Mouse (Mus musculus) macrophage (primary cell): ENCODE measurements around the gene Plxna1. TPM values are rescaled to one million over a fixed set of nuclear protein-coding genes. Genes with fewer than 3 reads are reported as not detected.

Experiments
- H3K27ac ChIP-seq: fragments of 350-480 bp; formaldehyde crosslinking; 2 replicates; pipeline ENCODE4 v1.9.0; 2021
- H3K36me3 ChIP-seq: fragments of 350-480 bp; formaldehyde crosslinking; 2 replicates; pipeline ENCODE4 v1.9.0; 2021; ENCODE audit errors: inconsistent target
- H3K4me3 ChIP-seq: fragments of 350-480 bp; formaldehyde crosslinking; 2 replicates; pipeline ENCODE4 v1.9.0; 2021; ENCODE audit errors: inconsistent target
- H3K79me2 ChIP-seq: fragments of 350-480 bp; formaldehyde crosslinking; 2 replicates; pipeline ENCODE4 v1.9.0; 2021; ENCODE audit errors: inconsistent target
- whole genome bisulfite sequencing: methylation state at CpG from one replicate; pipeline ENCODE4 v1.1.7; 2026; ENCODE audit warnings: inconsistent platforms; ENCODE audit not compliant: missing documents; 5-methylcytosine and 5-hydroxymethylcytosine counted together
- polyA plus RNA-seq: library from polyadenylated mRNA; stranded (reverse); fragments of 250-400 nt; gene quantifications from 3 replicates; pipeline ENCODE4 v1.2.4, GENCODE M21; 2018; ENCODE audit warnings: inconsistent platforms

Gene Plxna1
- polyA plus RNA-seq, 1 experiment from 2014 or later = 104 TPM

- Histone ChIP-seq H3K36me3 (peaks cover 100% of the 10 kb centered on the region), H3K79me2 (no peaks in the 10 kb centered on the region), H3K4me3 (no peak overlapping the region), H3K27ac (no peak overlapping the region)
- 91% methylated on average over 10 of the region's 10 CpGs for WGBS
Observed at GRCm38 (mm10) chr6:89330957-89331356, 31.5 kb downstream of the Plxna1 start.

- Histone ChIP-seq H3K79me2 (no peaks in the 10 kb centered on the region), H3K36me3 (peaks cover 100% of the 10 kb centered on the region), H3K27ac (no peak overlapping the region), H3K4me3 (no peak overlapping the region)
- whole genome bisulfite sequencing = 95% methylated on average over 4 of the region's 4 CpGs
Observed at GRCm38 (mm10) chr6:89328634-89329033, 33.8 kb downstream of the Plxna1 start.

GRCm38 (mm10) chr6:89327746-89328491 is 34.5 kb downstream of the Plxna1 start:
- 95% methylated on average over 15 of the region's 15 CpGs for WGBS
- no peaks in the 10 kb centered on the region for H3K79me2 ChIP-seq
- H3K4me3 ChIP-seq = no peak overlapping the region
- H3K27ac ChIP-seq = no peak overlapping the region
- peaks cover 99% of the 10 kb centered on the region for H3K36me3 ChIP-seq

DNA sequence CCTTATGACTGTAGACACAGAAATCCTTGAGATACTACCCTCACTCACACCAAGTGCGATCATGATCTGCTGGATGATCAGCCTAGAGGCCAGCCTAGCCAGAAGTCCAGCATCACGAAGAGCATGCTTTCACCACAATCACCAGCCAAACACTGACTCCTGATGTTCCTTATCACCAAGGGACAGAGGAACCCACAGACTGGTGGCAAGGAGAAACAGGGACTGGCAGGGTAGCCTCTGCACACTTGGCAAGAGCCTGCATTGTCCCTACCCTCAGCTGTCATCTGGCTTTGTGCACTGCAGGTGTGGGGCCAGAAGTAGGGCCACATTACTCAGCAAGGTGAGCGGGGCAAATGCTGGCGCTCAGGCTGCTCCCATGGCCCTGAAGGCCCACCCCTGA is 37.6 kb downstream of the Plxna1 start:
- H3K36me3 ChIP-seq = peaks cover 99% of the 10 kb centered on the region
- no peak overlapping the region for H3K27ac ChIP-seq
- 90% methylated on average over 4 of the region's 4 CpGs for WGBS
- H3K4me3 ChIP-seq = no peak overlapping the region
- no peaks in the 10 kb centered on the region for H3K79me2 ChIP-seq

GRCm38 (mm10) chr6:89315263-89315662 is 47.2 kb downstream of the Plxna1 start:
- Histone ChIP-seq H3K27ac (no peak overlapping the region), H3K4me3 (no peak overlapping the region)
- 76% methylated on average over 4 of the region's 4 CpGs for WGBS

GRCm38 (mm10) chr6:89311518-89311917 is 50.9 kb downstream of the Plxna1 start:
- H3K79me2 ChIP-seq = no peaks in the 10 kb centered on the region
- H3K4me3 ChIP-seq = no peak overlapping the region
- WGBS = 20% methylated on average over 2 of the region's 2 CpGs
- H3K36me3 ChIP-seq = peaks cover 2% of the 10 kb centered on the region; the same call in 1 of the 2 replicates
- H3K27ac ChIP-seq = peak overlapping the region; percentile 21; the same call in 1 of the 2 replicates

More at GRCm38 (mm10) chr6:89315263-89315662, 47.2 kb downstream of the Plxna1 start:
- Histone ChIP-seq H3K36me3 (peaks cover 38% of the 10 kb centered on the region), H3K79me2 (no peaks in the 10 kb centered on the region)

DNA sequence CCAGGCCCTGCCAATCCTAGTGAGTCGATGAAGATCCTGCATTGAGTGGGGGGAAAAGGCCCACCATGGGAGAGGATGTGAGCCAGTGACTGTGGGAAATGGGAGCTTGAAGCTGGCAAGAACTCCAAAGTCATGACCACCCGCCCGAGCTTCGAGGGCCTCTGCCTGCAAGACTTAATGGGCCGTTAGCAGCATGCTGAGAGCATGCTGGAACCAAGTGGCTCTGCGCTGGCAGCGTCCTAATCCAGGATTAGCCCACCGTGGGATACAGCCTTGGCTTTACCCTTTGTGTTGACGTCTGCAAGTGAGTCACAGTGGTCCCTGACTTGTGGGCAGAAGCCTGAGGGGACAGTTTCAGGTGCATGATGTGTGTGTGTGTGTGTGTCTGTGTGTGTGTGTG is 52.2 kb downstream of the Plxna1 start:
- WGBS = 88% methylated on average over 9 of the region's 9 CpGs

GRCm38 (mm10) chr6:89308213-89308973 is 54.0 kb downstream of the Plxna1 start:
- H3K27ac ChIP-seq = no peak overlapping the region
- no peak overlapping the region for H3K4me3 ChIP-seq
- 95% methylated on average over 6 of the region's 6 CpGs for WGBS
- H3K36me3 ChIP-seq = no peaks in the 10 kb centered on the region
- no peaks in the 10 kb centered on the region for H3K79me2 ChIP-seq

More for the DNA sequence above, 52.2 kb downstream of the Plxna1 start:
- no peaks in the 10 kb centered on the region for H3K36me3 ChIP-seq
- no peak overlapping the region for H3K27ac ChIP-seq
- no peaks in the 10 kb centered on the region for H3K79me2 ChIP-seq
- no peak overlapping the region for H3K4me3 ChIP-seq

DNA sequence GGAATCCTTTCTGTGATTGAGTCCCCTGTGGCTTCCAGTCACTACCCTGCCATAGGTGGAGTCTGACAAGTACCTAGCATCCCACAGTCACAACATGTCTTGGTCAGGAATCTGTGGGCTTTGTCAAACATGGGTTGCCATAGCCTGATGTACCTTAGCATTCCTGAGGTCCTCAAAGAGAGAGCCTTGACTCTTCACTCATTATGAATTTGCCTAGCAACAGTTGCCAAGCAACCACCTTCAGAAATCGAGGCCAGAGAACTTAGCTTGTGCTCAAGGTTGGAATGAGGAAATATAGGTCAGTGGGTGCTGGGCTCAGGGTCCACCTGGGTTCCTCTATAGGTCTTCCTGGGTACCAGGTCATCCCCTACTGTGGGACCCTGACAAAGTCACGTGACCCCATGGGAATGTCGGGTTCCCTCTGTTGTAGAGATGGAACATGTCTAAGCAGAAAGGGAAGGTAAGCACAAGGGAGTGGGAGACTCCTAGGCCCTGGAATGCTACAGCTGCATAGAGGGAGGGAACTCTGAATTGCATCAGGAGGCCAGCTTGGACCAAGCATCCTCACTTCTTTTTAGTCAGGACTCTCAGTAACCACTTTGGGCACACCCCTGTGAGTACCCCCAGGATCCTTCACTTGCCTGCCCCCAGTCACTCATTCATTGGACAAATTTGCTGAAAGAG is 57.9 kb downstream of the Plxna1 start:
- no peak overlapping the region for H3K4me3 ChIP-seq
- no peaks in the 10 kb centered on the region for H3K79me2 ChIP-seq
- WGBS = 80% methylated on average over 3 of the region's 3 CpGs
- no peaks in the 10 kb centered on the region for H3K36me3 ChIP-seq
- no peak overlapping the region for H3K27ac ChIP-seq

DNA sequence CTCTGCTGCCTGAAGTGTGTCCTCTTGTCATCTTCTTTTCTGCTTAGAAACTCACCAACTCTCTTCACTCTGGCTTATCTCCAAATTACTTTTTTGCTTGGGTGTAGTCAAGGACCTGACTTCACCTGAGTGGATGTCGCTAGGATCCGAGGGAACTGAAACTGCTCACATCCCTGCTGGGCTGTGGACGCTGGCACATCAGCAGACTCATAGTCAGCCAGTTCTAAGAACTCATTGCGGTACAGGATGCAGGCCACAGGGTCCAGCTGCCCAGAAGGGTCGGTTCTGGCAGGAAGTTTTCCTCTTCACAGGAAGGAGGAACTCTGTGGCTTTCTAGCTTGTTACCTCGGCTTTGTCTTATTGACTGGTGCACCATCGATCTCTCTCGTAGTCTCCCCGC is 62.6 kb downstream of the Plxna1 start:
- 62% methylated on average over 9 of the region's 9 CpGs for WGBS
- no peak overlapping the region for H3K4me3 ChIP-seq
- no peaks in the 10 kb centered on the region for H3K79me2 ChIP-seq
- H3K27ac ChIP-seq = no peak overlapping the region
- H3K36me3 ChIP-seq = no peaks in the 10 kb centered on the region

DNA sequence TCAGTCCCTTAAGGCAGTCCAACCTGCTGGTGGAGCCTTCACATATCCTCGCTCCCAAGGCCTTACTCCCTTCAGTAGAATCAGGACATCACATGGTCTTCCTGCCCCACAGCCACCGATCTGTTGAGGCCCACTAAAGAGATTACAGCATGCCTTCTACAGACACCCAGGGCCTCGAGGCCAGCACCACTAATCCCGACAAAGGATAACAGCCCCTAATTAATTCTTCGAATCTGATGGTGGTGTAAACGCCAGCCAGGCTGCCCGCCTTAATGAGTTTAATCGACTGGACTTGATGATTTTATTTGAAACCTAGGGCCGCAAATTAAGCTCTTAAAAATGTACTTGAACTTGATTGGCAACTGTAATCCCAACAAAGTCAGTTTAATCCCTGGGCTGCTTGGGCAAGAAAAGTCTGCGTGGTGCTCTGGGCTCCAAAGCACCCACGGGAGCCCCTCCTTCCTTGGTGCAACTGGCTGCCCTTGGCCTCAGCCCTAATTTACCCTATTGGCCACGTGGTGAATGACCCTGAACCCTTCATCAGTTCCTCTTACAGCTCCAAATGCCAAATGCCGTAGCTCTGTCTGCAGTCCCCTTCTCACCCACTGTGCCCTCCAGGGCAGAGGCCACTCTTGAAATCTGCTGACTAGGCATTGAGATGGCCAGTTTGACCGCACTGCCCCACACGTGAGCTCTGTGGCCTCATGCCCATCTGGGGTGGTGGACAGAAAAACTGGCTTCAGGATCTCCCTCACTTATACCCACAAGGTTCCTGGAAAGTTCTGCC is 65.3 kb downstream of the Plxna1 start:
- H3K36me3 ChIP-seq = no peaks in the 10 kb centered on the region
- no peaks in the 10 kb centered on the region for H3K79me2 ChIP-seq
- H3K27ac ChIP-seq = peak overlapping the region; percentile 19
- no peak overlapping the region for H3K4me3 ChIP-seq
- 86% methylated on average over 15 of the region's 15 CpGs for WGBS

GRCm38 (mm10) chr6:89296001-89296709 is 66.3 kb downstream of the Plxna1 start:
- Histone ChIP-seq H3K79me2 (no peaks in the 10 kb centered on the region), H3K4me3 (no peak overlapping the region), H3K27ac (peak overlapping the region; percentile 19), H3K36me3 (no peaks in the 10 kb centered on the region)
- WGBS = 43% methylated on average over 8 of the region's 8 CpGs

GRCm38 (mm10) chr6:89294621-89295020 is 67.8 kb downstream of the Plxna1 start:
- Histone ChIP-seq H3K27ac (peak overlapping the region; percentile 63), H3K79me2 (no peaks in the 10 kb centered on the region), H3K4me3 (no peak overlapping the region), H3K36me3 (no peaks in the 10 kb centered on the region)
- 13% methylated on average over 1 of the region's 1 CpGs for WGBS

DNA sequence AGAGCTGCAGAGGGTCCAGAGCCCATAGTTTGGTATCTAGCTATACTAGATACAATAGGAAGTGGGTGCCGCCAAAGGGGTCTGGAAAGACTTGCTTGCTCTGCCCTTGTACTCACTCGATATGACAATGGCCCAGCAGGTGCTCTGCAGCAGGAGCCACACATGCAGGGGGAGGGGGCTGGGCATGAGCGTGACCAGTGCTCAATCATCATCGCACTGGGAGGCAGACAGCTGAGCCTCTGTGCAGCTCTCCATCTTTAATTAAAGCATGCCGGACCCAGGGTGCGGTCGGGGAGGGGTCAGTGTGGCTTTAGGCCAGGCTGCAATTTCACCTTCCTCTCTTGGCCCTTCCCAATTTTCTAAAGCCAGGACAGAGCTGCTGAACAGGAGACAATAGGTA is 70.9 kb downstream of the Plxna1 start:
- Histone ChIP-seq H3K27ac (no peak overlapping the region), H3K36me3 (no peaks in the 10 kb centered on the region), H3K79me2 (no peaks in the 10 kb centered on the region), H3K4me3 (no peak overlapping the region)
- WGBS = 89% methylated on average over 7 of the region's 7 CpGs
